Mouse (Mus musculus): ENCODE measurements around the gene A930004D18Rik. TPM values are rescaled to one million over a fixed set of nuclear protein-coding genes. Genes with fewer than 3 reads are reported as not detected.

The A930004D18Rik gene
- polyA plus RNA-seq, 1 experiment from 2014 or later: 18.0 TPM

GRCm38 (mm10) chr2:18029656-18030055, 7.9 kb downstream of the A930004D18Rik start:
- no peaks in the 10 kb centered on the region for H3K9me3 ChIP-seq (replicated peaks)
- H3K9ac ChIP-seq: 0 out of 2 replicates have a peak overlapping the region, but pooled peaks have one; percentile 47
- no peak overlapping the region; the same call in 1 of the 2 replicates for H3K27ac ChIP-seq
- peak overlapping the region; percentile 96 for H3K4me2 ChIP-seq (replicated peaks)
- H3K36me3 ChIP-seq: no peaks in the 10 kb centered on the region
- no peak for ATAC-seq (ENCODE audit: low FRiP score)
- WGBS: 37% methylated on average over 7 of the region's 7 CpGs
- H3K27me3 ChIP-seq: no peaks in the 10 kb centered on the region
- H3K4me3 ChIP-seq: no peak overlapping the region
- peaks cover 53% of the 10 kb centered on the region for H3K4me1 ChIP-seq

GRCm38 (mm10) chr2:18028140-18029021, 9.2 kb downstream of the A930004D18Rik start:
- ATAC-seq (ENCODE audit: low FRiP score): peak; percentile 67
- Histone ChIP-seq H3K9ac (peak overlapping the region; percentile 93), H3K9me3 (replicated peaks) (no peaks in the 10 kb centered on the region), H3K4me2 (replicated peaks) (peak overlapping the region; percentile 96), H3K27me3 (no peaks in the 10 kb centered on the region), H3K4me3 (peak overlapping the region; percentile 63), H3K4me1 (peaks cover 40% of the 10 kb centered on the region), H3K36me3 (no peaks in the 10 kb centered on the region), H3K27ac (peak overlapping the region; percentile 100)
- WGBS: under 1% methylated on average over 59 of the region's 61 CpGs

- Histone ChIP-seq H3K4me2 (replicated peaks) (peak overlapping the region; percentile 96), H3K27ac (peak overlapping the region; percentile 100), H3K4me3 (peak overlapping the region; percentile 63), H3K27me3 (no peaks in the 10 kb centered on the region), H3K9ac (peak overlapping the region; percentile 93), H3K9me3 (replicated peaks) (no peaks in the 10 kb centered on the region), H3K36me3 (no peaks in the 10 kb centered on the region), H3K4me1 (peaks cover 32% of the 10 kb centered on the region)
- WGBS: under 1% methylated on average over 44 of the region's 44 CpGs
- ATAC-seq (ENCODE audit: low FRiP score): peak; percentile 85
These were observed 9.9 kb downstream of the A930004D18Rik start for GRCm38 (mm10) chr2:18027448-18028139.

GRCm38 (mm10) chr2:18026116-18026947, 11.2 kb downstream of the A930004D18Rik start:
- H3K9ac ChIP-seq: peak overlapping the region; percentile 63
- peak overlapping the region; percentile 96 for H3K4me2 ChIP-seq (replicated peaks)
- WGBS: 1% methylated on average over 44 of the region's 44 CpGs
- H3K4me3 ChIP-seq: peak overlapping the region; percentile 63
- H3K36me3 ChIP-seq: no peaks in the 10 kb centered on the region
- peak; percentile 43 for ATAC-seq (ENCODE audit: low FRiP score)
- no peaks in the 10 kb centered on the region for H3K27me3 ChIP-seq
- no peaks in the 10 kb centered on the region for H3K9me3 ChIP-seq (replicated peaks)
- H3K27ac ChIP-seq: peak overlapping the region; percentile 100
- H3K4me1 ChIP-seq: peaks cover 20% of the 10 kb centered on the region

GRCm38 (mm10) chr2:18025781-18026115, 11.8 kb downstream of the A930004D18Rik start:
- WGBS: 1% methylated on average over 14 of the region's 14 CpGs
- Histone ChIP-seq H3K27me3 (no peaks in the 10 kb centered on the region), H3K27ac (peak overlapping the region; percentile 100), H3K9me3 (replicated peaks) (no peaks in the 10 kb centered on the region), H3K4me2 (replicated peaks) (peak overlapping the region; percentile 96), H3K9ac (peak overlapping the region; percentile 63), H3K36me3 (no peaks in the 10 kb centered on the region), H3K4me1 (peaks cover 16% of the 10 kb centered on the region), H3K4me3 (peak overlapping the region; percentile 63)
- no peak for ATAC-seq (ENCODE audit: low FRiP score)

- H3K27me3 ChIP-seq: no peaks in the 10 kb centered on the region
- H3K4me2 ChIP-seq (replicated peaks): peak overlapping the region; percentile 96
- H3K4me3 ChIP-seq: no peak overlapping the region; the same call in 1 of the 2 replicates
- H3K4me1 ChIP-seq: peaks cover 12% of the 10 kb centered on the region
- H3K27ac ChIP-seq: no peak overlapping the region
- H3K36me3 ChIP-seq: no peaks in the 10 kb centered on the region
- WGBS: 26% methylated on average over 5 of the region's 5 CpGs
- no peak for ATAC-seq (ENCODE audit: low FRiP score)
- H3K9ac ChIP-seq: no peak overlapping the region
- no peaks in the 10 kb centered on the region for H3K9me3 ChIP-seq (replicated peaks)
These were observed 12.4 kb downstream of the A930004D18Rik start for GRCm38 (mm10) chr2:18025116-18025515.

- Histone ChIP-seq H3K36me3 (no peaks in the 10 kb centered on the region), H3K27me3 (no peaks in the 10 kb centered on the region), H3K4me1 (peaks cover 9% of the 10 kb centered on the region; the same call in 1 of the 2 replicates), H3K4me3 (no peak overlapping the region), H3K9me3 (replicated peaks) (no peaks in the 10 kb centered on the region), H3K9ac (no peak overlapping the region), H3K4me2 (replicated peaks) (no peak overlapping the region), H3K27ac (no peak overlapping the region)
- no peak for ATAC-seq (ENCODE audit: low FRiP score)
- WGBS: 43% methylated on average over 1 of the region's 1 CpGs
These were observed 14.7 kb downstream of the A930004D18Rik start for GRCm38 (mm10) chr2:18022886-18023285.

- Histone ChIP-seq H3K27me3 (no peaks in the 10 kb centered on the region), H3K9me3 (replicated peaks) (no peaks in the 10 kb centered on the region), H3K36me3 (no peaks in the 10 kb centered on the region), H3K4me3 (no peak overlapping the region), H3K27ac (no peak overlapping the region), H3K9ac (no peak overlapping the region), H3K4me1 (no peaks in the 10 kb centered on the region), H3K4me2 (replicated peaks) (no peak overlapping the region)
- 70% methylated on average over 1 of the region's 1 CpGs for WGBS
- ATAC-seq (ENCODE audit: low FRiP score): no peak
These were observed 18.4 kb downstream of the A930004D18Rik start for GRCm38 (mm10) chr2:18019122-18019521.

GRCm38 (mm10) chr2:18017321-18017720, 20.2 kb downstream of the A930004D18Rik start:
- no peaks in the 10 kb centered on the region for H3K27me3 ChIP-seq
- H3K36me3 ChIP-seq: no peaks in the 10 kb centered on the region
- H3K4me3 ChIP-seq: no peak overlapping the region
- no peaks in the 10 kb centered on the region for H3K4me1 ChIP-seq
- H3K4me2 ChIP-seq (replicated peaks): no peak overlapping the region
- no peak for ATAC-seq (ENCODE audit: low FRiP score)
- H3K9ac ChIP-seq: no peak overlapping the region
- no peak overlapping the region for H3K27ac ChIP-seq
- WGBS: 96% methylated on average over 6 of the region's 6 CpGs
- no peaks in the 10 kb centered on the region for H3K9me3 ChIP-seq (replicated peaks)

GRCm38 (mm10) chr2:18016639-18017038, 20.9 kb downstream of the A930004D18Rik start:
- ATAC-seq (ENCODE audit: low FRiP score): no peak
- Histone ChIP-seq H3K9me3 (replicated peaks) (no peaks in the 10 kb centered on the region), H3K27me3 (no peaks in the 10 kb centered on the region), H3K4me2 (replicated peaks) (no peak overlapping the region), H3K36me3 (no peaks in the 10 kb centered on the region), H3K4me1 (no peaks in the 10 kb centered on the region), H3K4me3 (no peak overlapping the region), H3K27ac (no peak overlapping the region), H3K9ac (no peak overlapping the region)
- 100% methylated on average over 1 of the region's 1 CpGs for WGBS

GRCm38 (mm10) chr2:18015581-18015980, 22.0 kb downstream of the A930004D18Rik start:
- no peak overlapping the region for H3K4me3 ChIP-seq
- no peaks in the 10 kb centered on the region for H3K9me3 ChIP-seq (replicated peaks)
- 55% methylated on average over 3 of the region's 3 CpGs for whole genome bisulfite sequencing
- H3K4me2 ChIP-seq (replicated peaks): no peak overlapping the region
- H3K27ac ChIP-seq: no peak overlapping the region
- H3K36me3 ChIP-seq: no peaks in the 10 kb centered on the region
- no peaks in the 10 kb centered on the region for H3K27me3 ChIP-seq
- H3K4me1 ChIP-seq: no peaks in the 10 kb centered on the region
- no peak overlapping the region for H3K9ac ChIP-seq
- no peak for ATAC-seq (ENCODE audit: low FRiP score)

GRCm38 (mm10) chr2:18012866-18013265, 24.7 kb downstream of the A930004D18Rik start:
- Histone ChIP-seq H3K27me3 (no peaks in the 10 kb centered on the region), H3K9me3 (replicated peaks) (no peaks in the 10 kb centered on the region), H3K36me3 (no peaks in the 10 kb centered on the region), H3K9ac (no peak overlapping the region), H3K4me1 (no peaks in the 10 kb centered on the region), H3K4me2 (replicated peaks) (no peak overlapping the region), H3K27ac (no peak overlapping the region), H3K4me3 (no peak overlapping the region)
- ATAC-seq (ENCODE audit: low FRiP score): no peak
- 91% methylated on average over 3 of the region's 3 CpGs for WGBS
